Mouse (Mus musculus): ENCODE measurements around the gene Ripply3. TPM values are rescaled to one million over a fixed set of nuclear protein-coding genes. Genes with fewer than 3 reads are reported as not detected.

Ripply3 gene
- polyA plus RNA-seq, 1 experiment from 2014 or later, result 23.9 TPM

DNA sequence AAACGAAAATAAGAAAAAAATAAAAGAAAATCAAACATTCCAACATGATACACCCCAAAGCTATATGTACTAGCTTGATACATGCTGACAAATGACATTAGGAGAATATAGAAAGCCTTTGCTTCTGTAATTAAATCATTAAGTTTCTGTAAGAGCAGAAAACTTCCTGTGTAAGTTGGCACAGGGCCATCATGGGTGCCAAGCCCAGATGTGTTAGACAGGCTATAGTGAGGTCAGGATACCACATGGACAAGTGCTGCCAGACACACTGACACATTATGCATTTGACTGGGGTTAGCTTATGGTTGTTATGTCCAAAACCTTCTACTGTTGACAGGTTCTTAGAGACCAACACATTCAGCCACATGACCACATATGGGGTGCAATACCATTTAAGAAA is 13.0 kb upstream of the Ripply3 start:
- 50% methylated on average over 1 of the region's 1 CpGs for WGBS
- no peak for DNase-seq
- no peak for TF ChIP-seq CTCF (IDR thresholded peaks at IDR 0.05; ENCODE audit: low read depth)

DNA sequence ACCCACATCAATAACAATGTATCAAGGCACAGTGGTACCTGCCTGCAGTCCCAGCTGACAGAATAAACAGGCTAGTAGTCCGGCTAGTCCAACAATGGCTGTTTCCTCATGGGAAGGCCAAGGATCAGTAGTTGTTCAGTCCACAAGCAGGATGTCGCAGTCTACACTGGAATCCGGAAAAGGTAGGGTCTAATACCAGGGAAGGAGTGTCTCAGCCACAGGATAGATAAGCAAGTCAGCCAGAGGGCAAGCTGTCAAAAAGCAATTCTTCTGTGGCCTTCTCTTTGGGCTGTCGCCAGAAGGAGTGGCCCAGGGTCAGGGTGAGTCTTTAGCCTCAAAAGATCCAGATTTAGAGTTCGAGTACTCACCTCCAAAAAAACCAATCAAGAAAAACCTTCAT is 10.5 kb upstream of the Ripply3 start:
- TF ChIP-seq CTCF (IDR thresholded peaks at IDR 0.05; ENCODE audit: low read depth), result no peak
- Histone ChIP-seq H3K9me3 (ENCODE audit: low read depth, low read length) (no peaks in the 10 kb centered on the region), H3K4me1 (ENCODE audit: insufficient read depth) (no peaks in the 10 kb centered on the region), H3K4me2 (no peak overlapping the region), H3K27ac (ENCODE audit: low read depth) (no peak overlapping the region), H3K4me3 (ENCODE audit: low read depth, low read length) (no peak overlapping the region), H3K9ac (no peak overlapping the region), H3K27me3 (ENCODE audit: insufficient read depth, low read length) (no peaks in the 10 kb centered on the region), H3K36me3 (ENCODE audit: insufficient read depth) (no peaks in the 10 kb centered on the region)
- 56% methylated on average over 5 of the region's 5 CpGs for WGBS
- ATAC-seq (ENCODE audit: insufficient read depth), result no peak
- DNase-seq, result peak; percentile 44

More for the DNA sequence above, 13.0 kb upstream of the Ripply3 start:
- Histone ChIP-seq H3K9me3 (ENCODE audit: low read depth, low read length) (no peaks in the 10 kb centered on the region), H3K27me3 (ENCODE audit: insufficient read depth, low read length) (no peaks in the 10 kb centered on the region), H3K36me3 (ENCODE audit: insufficient read depth) (no peaks in the 10 kb centered on the region), H3K4me3 (ENCODE audit: low read depth, low read length) (no peak overlapping the region), H3K4me2 (no peak overlapping the region), H3K9ac (no peak overlapping the region), H3K27ac (ENCODE audit: low read depth) (no peak overlapping the region), H3K4me1 (ENCODE audit: insufficient read depth) (no peaks in the 10 kb centered on the region)
- no peak for ATAC-seq (ENCODE audit: insufficient read depth)

DNA sequence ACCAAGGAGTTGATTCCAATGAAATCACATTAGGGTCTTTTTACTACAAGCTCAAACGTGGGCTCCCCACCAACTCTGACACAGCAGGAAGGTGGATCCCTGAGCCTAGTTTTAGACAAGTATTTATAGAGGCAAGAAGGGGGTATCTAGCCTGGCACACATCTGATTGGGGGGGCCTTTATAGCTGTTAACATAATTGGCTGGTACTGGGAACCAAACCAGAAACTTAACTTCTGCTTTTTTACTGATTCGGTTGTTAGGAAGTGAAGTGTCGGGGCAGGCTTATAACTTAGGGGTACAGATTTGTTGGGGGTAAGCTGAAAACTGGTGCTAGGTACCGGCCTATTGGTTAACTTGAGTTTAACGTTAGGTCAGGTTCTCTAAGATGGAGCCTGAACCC is 8.0 kb upstream of the Ripply3 start:
- H3K4me2 ChIP-seq, result no peak overlapping the region
- no peak overlapping the region for H3K27ac ChIP-seq (ENCODE audit: low read depth)
- DNase-seq (no peak), ATAC-seq (ENCODE audit: insufficient read depth) (no peak)
- no peaks in the 10 kb centered on the region for H3K27me3 ChIP-seq (ENCODE audit: insufficient read depth, low read length)
- no peaks in the 10 kb centered on the region for H3K36me3 ChIP-seq (ENCODE audit: insufficient read depth)
- WGBS, result 80% methylated on average over 5 of the region's 5 CpGs
- no peaks in the 10 kb centered on the region for H3K9me3 ChIP-seq (ENCODE audit: low read depth, low read length)
- no peak for TF ChIP-seq CTCF (IDR thresholded peaks at IDR 0.05; ENCODE audit: low read depth)
- H3K4me1 ChIP-seq (ENCODE audit: insufficient read depth), result no peaks in the 10 kb centered on the region
- no peak overlapping the region for H3K4me3 ChIP-seq (ENCODE audit: low read depth, low read length)
- H3K9ac ChIP-seq, result no peak overlapping the region

DNA sequence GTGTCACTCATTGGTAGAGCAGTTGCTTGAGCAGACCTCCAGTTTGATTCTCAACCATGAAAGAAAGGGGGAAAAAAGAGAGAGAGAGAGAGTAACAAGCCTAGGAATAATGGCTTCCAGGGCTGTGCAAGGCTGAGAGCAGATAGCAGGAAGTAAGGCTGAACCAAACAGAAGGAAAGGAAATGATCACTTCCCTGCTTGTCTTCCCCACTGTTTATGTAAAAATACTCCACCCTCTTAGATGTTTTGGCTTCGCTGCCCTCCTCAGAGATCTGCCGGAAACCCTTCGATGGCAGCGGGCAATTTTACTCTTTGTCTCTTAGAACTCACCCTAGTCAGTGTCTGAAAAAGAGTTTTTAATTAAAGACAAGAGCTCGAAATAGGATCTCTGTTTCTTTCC is 4.5 kb upstream of the Ripply3 start:
- 0 out of 2 replicates have a peak overlapping the region, but pooled peaks have one; percentile 24 for H3K27ac ChIP-seq (ENCODE audit: low read depth)
- DNase-seq (peak; percentile 35), ATAC-seq (ENCODE audit: insufficient read depth) (no peak)
- no peaks in the 10 kb centered on the region for H3K9me3 ChIP-seq (ENCODE audit: low read depth, low read length)
- WGBS, result 50% methylated on average over 5 of the region's 5 CpGs
- no peaks in the 10 kb centered on the region for H3K4me1 ChIP-seq (ENCODE audit: insufficient read depth)
- TF ChIP-seq CTCF (IDR thresholded peaks at IDR 0.05; ENCODE audit: low read depth), result no peak
- no peaks in the 10 kb centered on the region for H3K36me3 ChIP-seq (ENCODE audit: insufficient read depth)
- no peak overlapping the region for H3K4me2 ChIP-seq
- no peak overlapping the region for H3K4me3 ChIP-seq (ENCODE audit: low read depth, low read length)
- no peak overlapping the region for H3K9ac ChIP-seq
- H3K27me3 ChIP-seq (ENCODE audit: insufficient read depth, low read length), result peaks cover 17% of the 10 kb centered on the region

DNA sequence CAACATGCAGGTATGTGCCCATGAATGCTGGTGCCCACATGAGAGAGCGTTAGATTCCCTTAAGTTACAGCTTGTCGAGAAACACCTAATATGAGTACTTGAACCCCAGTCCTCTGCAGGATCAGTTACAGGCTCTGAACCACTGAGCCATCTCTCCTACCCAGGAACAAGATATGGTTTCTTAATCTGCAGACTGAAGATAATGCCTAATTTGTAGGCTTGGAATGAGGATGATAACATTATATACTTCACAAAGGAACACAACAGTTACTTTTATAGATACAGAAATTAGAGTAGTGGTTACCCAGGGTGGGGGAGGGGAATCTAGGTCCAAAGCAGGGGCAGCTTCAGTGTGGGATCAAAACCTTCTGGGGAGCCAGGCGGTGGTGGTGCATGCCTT is 2.2 kb upstream of the Ripply3 start:
- Histone ChIP-seq H3K27ac (ENCODE audit: low read depth) (no peak overlapping the region), H3K9ac (no peak overlapping the region), H3K9me3 (ENCODE audit: low read depth, low read length) (no peaks in the 10 kb centered on the region), H3K36me3 (ENCODE audit: insufficient read depth) (no peaks in the 10 kb centered on the region), H3K4me3 (ENCODE audit: low read depth, low read length) (no peak overlapping the region), H3K4me1 (ENCODE audit: insufficient read depth) (no peaks in the 10 kb centered on the region), H3K27me3 (ENCODE audit: insufficient read depth, low read length) (peaks cover 26% of the 10 kb centered on the region), H3K4me2 (no peak overlapping the region)
- no peak for TF ChIP-seq CTCF (IDR thresholded peaks at IDR 0.05; ENCODE audit: low read depth)
- ATAC-seq (ENCODE audit: insufficient read depth) (no peak), DNase-seq (no peak)
- WGBS, result 86% methylated on average over 3 of the region's 3 CpGs

DNA sequence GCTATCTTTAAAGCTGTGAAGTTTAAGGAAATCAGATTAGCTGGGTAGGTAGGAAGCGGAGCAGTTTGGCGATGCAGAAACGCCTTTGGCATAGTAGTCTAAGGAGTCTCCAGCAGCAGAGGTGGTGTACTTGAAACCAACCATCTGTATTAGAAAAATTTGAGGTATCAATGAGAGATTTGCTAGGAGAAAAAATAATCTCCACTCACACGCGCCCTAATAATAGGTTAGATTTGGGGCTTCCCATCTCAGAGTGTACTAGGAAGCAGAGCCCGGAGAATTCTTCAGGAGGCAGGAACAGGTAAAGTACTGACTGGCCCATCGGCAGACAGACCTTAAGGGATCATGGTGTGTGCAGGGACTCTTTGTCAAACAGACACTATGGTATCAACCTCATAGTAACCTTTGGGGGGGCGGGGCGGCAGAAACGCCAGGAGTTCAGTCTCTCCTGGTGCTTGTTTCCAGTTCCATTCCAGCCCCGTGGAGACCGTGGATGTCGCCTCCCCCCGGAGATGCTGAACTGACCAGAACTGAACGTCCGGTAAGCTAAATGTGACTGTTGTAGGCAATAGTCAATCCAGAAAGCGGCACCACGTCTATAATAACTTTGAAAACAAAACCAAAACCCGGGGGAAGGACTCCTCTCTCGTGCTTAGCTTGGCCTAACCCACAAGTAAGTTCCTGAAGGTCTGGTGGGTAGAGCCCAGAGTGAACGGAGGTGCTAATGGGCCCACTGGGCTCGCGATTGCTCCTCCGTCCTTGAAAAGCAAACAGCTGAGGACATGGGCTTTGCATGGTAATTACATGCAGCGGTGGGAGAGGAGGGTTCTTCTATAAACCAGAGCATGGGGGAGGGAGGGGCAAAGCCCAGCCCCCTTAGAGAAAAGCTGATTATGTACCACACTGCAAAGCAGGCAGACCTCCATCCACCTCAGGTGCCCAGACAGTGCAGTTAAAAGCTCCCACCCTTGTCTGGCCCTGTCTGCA is 954 bp downstream of the Ripply3 start:
- peak overlapping the region; percentile 65; the same call in 1 of the 2 replicates for H3K9ac ChIP-seq
- no peak overlapping the region for H3K27ac ChIP-seq (ENCODE audit: low read depth)
- H3K4me1 ChIP-seq (ENCODE audit: insufficient read depth), result no peaks in the 10 kb centered on the region

DNA sequence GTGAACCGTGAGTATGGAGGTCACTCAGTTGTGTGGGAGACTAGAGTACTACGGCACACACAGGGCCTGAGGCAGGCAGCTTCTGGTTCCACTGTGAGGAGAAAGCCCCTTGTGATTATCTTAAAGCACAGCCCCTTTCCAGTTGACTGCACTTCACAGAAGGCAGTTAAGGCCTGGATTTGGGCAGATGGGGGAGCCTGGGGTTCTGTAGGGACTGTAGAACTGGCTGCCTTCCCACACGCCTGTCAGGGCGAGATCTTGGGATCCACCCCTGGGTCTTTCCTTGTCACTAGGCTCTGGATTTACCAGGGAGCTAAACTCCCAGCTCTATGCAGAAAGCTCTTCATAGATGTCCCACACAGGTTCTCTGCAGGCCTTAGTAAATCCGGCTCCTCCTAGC is 2.2 kb downstream of the Ripply3 start:
- H3K9me3 ChIP-seq (ENCODE audit: low read depth, low read length), result no peaks in the 10 kb centered on the region
- H3K4me3 ChIP-seq (ENCODE audit: low read depth, low read length), result no peak overlapping the region
- H3K4me2 ChIP-seq, result no peak overlapping the region
- no peak overlapping the region for H3K27ac ChIP-seq (ENCODE audit: low read depth)
- ATAC-seq (ENCODE audit: insufficient read depth) (no peak), DNase-seq (no peak)
- no peaks in the 10 kb centered on the region for H3K4me1 ChIP-seq (ENCODE audit: insufficient read depth)
- H3K36me3 ChIP-seq (ENCODE audit: insufficient read depth), result no peaks in the 10 kb centered on the region
- 82% methylated on average over 5 of the region's 5 CpGs for whole genome bisulfite sequencing
- peaks cover 26% of the 10 kb centered on the region for H3K27me3 ChIP-seq (ENCODE audit: insufficient read depth, low read length)
- TF ChIP-seq CTCF (IDR thresholded peaks at IDR 0.05; ENCODE audit: low read depth), result no peak
- no peak overlapping the region for H3K9ac ChIP-seq

More for the DNA sequence above, 954 bp downstream of the Ripply3 start:
- no peaks in the 10 kb centered on the region for H3K9me3 ChIP-seq (ENCODE audit: low read depth, low read length)
- peak overlapping the region; percentile 43 for H3K4me3 ChIP-seq (ENCODE audit: low read depth, low read length)
- ATAC-seq (ENCODE audit: insufficient read depth) (no peak), DNase-seq (peak; percentile 26)
- no peak for TF ChIP-seq CTCF (IDR thresholded peaks at IDR 0.05; ENCODE audit: low read depth)
- H3K27me3 ChIP-seq (ENCODE audit: insufficient read depth, low read length), result peaks cover 26% of the 10 kb centered on the region
- peak overlapping the region; percentile 68 for H3K4me2 ChIP-seq
- WGBS, result 9% methylated on average over 25 of the region's 25 CpGs
- no peaks in the 10 kb centered on the region for H3K36me3 ChIP-seq (ENCODE audit: insufficient read depth)
